8 mouse cellular contexts compared by ENCODE assay signal in genomic region chr6:99485217-99485883, GRCm38 (mm10). TPM values are rescaled to one million over a fixed set of nuclear protein-coding genes. Genes with fewer than 3 reads are reported as not detected.
DNase-seq lines count a peak whose midpoint lies in the region; ATAC-seq and TF ChIP-seq lines count a peak whose summit lies in the region.

No protein-coding gene starts in this region.

- intact Hi-C loops in heart, postnatal 14 days (cut with DNase I), result loop anchor here (2.0 kb wide), 1 partner anchor 35 kb away; no protein-coding TSS in a partner anchor

- H3K4me3 ChIP-seq in forebrain, embryonic 15.5 days, result peak overlapping the region; percentile 22
- peak overlapping the region in 1 of 2 experiments; percentile 1; a peak in 1 of 4 replicates for H3K4me3 ChIP-seq in liver, embryonic 14.5 days (ENCODE audit: insufficient read depth in 1 of 2, low read depth in 2 of 2, low read length in 2 of 2)
- H3K4me3 ChIP-seq in testis, adult 2 months (ENCODE audit: control insufficient read depth, low read depth, low read length), result no peak overlapping the region

- no peaks in the 10 kb centered on the region for H3K27me3 ChIP-seq in forebrain, embryonic 15.5 days
- no peaks in the 10 kb centered on the region for H3K27me3 ChIP-seq in liver, embryonic 14.5 days (ENCODE audit: control insufficient read depth, insufficient read depth, low read length)
- no peaks in the 10 kb centered on the region for H3K27me3 ChIP-seq in testis, adult 2 months (ENCODE audit: control insufficient read depth, insufficient read depth, low read length)

- peak overlapping the region; percentile 37 for H3K9ac ChIP-seq in forebrain, embryonic 15.5 days (replicated peaks)
- no peak overlapping the region for H3K9ac ChIP-seq in liver, embryonic 14.5 days (replicated peaks)

- no peak for TF ChIP-seq CTCF in liver, embryonic 14.5 days (IDR thresholded peaks at IDR 0.05; ENCODE audit: low read depth)
- no peak for TF ChIP-seq CTCF in testis, adult 2 months (IDR thresholded peaks at IDR 0.05; ENCODE audit: control insufficient read depth, insufficient read depth, insufficient replicate concordance, low read depth, low read length)

- 3% methylated on average over 20 of the region's 20 CpGs for WGBS in forebrain, embryonic 15.5 days
- 35% methylated on average over 20 of the region's 20 CpGs for WGBS in liver, embryonic 14.5 days (ENCODE audit: insufficient replicate concordance)

- ATAC-seq in forebrain, embryonic 15.5 days (replicated peaks), result peak; percentile 95
- peak; percentile 45 for ATAC-seq in liver, embryonic 14.5 days (ENCODE audit: insufficient read depth)

- H3K27ac ChIP-seq in forebrain, embryonic 15.5 days (replicated peaks), result peak overlapping the region; percentile 76
- H3K27ac ChIP-seq in liver, embryonic 14.5 days, result no peak overlapping the region
- H3K27ac ChIP-seq in testis, adult 2 months (ENCODE audit: control insufficient read depth, insufficient read depth, low read depth, low read length), result peak overlapping the region; percentile 46; the same call in 1 of the 2 replicates

- H3K4me2 ChIP-seq in forebrain, embryonic 15.5 days (replicated peaks), result peak overlapping the region; percentile 53
- H3K4me2 ChIP-seq in liver, embryonic 14.5 days (ENCODE audit: low read depth), result peak overlapping the region; percentile 33

- H3K9me3 ChIP-seq in forebrain, embryonic 15.5 days, result no peaks in the 10 kb centered on the region
- H3K9me3 ChIP-seq in liver, embryonic 14.5 days (ENCODE audit: control insufficient read depth, low read length), result no peaks in the 10 kb centered on the region

- no peak for TF ChIP-seq EP300 in liver, embryonic 14.5 days (IDR thresholded peaks at IDR 0.05; ENCODE audit: low read depth)

- no peaks in the 10 kb centered on the region for H3K36me3 ChIP-seq in forebrain, embryonic 15.5 days
- no peaks in the 10 kb centered on the region for H3K36me3 ChIP-seq in liver, embryonic 14.5 days (replicated peaks; ENCODE audit: control insufficient read depth, insufficient read depth, low read depth)
- H3K36me3 ChIP-seq in testis, adult 2 months (ENCODE audit: control insufficient read depth, insufficient read depth, low read length), result no peaks in the 10 kb centered on the region

- peaks cover 25% of the 10 kb centered on the region for H3K4me1 ChIP-seq in forebrain, embryonic 15.5 days
- peaks cover 0 to 17% of the 10 kb centered on the region in 2 experiments; a peak in 2 of 4 replicates for H3K4me1 ChIP-seq in liver, embryonic 14.5 days (replicated peaks; ENCODE audit: control insufficient read depth in 2 of 2, insufficient read depth in 2 of 2, low read length in 1 of 2)
- H3K4me1 ChIP-seq in testis, adult 2 months (ENCODE audit: control insufficient read depth, insufficient read depth, low read length), result no peaks in the 10 kb centered on the region

- no peak for TF ChIP-seq POLR2A in testis, adult 2 months (IDR thresholded peaks at IDR 0.05; ENCODE audit: control insufficient read depth, low read depth, low read length)

- DNase-seq in CD4-positive helper T cell, adult 2 months (ENCODE audit: low read depth, low spot score), result peak; percentile 34
- peak; percentile 51 for DNase-seq in c-Kit-positive CD71-negative TER-119-negative erythroid progenitor cells, embryonic 14.5 days (ENCODE audit: low read depth)
- DNase-seq in heart, postnatal 14 days, result peak; percentile 72 to 74
- peak; percentile 75 to 84 for DNase-seq in kidney, postnatal 4 days
- no peak for DNase-seq in liver, embryonic 14.5 days (ENCODE audit: low read depth in 3 of 3, low spot score in 3 of 3)
- DNase-seq in neural tube, embryonic 10.5 days (ENCODE audit: extremely low spot score, low spot score), result peak; percentile 72

RNA-seq across cellular contexts. Expression of gene Foxp1, which starts 37.2 kb away (rescaled TPM):
- polyA plus RNA-seq in forebrain, embryonic 15.5 days (2015; fragmentation: Nextera tagmentation; extraction: Ambion mirVana), result 102 and 111 TPM in 2 replicates
- 10 to 100 TPM; 38.5 to 53.2 TPM for total RNA-seq in heart, postnatal 14 days (2021)
- polyA plus RNA-seq in liver, embryonic 14.5 days (2012; rRNA removed), result 6.5 and 7.9 TPM in 2 replicates
- polyA plus RNA-seq in liver, embryonic 14.5 days (2014; fragmentation: Nextera tagmentation; extraction: Ambion mirVana), result 10.6 and 11.9 TPM in 2 replicates
- polyA plus RNA-seq in testis, adult 2 months (2012; rRNA removed), result 34.8 and 36.3 TPM in 2 replicates

Comparison
In these comparisons a context has a peak if more than half of its experiments do, and no peak if none do; other contexts are left out.
1. DNase-seq: peak in CD4-positive helper T cell, adult 2 months (single experiment), c-Kit-positive CD71-negative TER-119-negative erythroid progenitor cells, embryonic 14.5 days (single experiment), heart, postnatal 14 days (2 of 2), kidney, postnatal 4 days (2 of 2) and neural tube, embryonic 10.5 days (single experiment); none in liver, embryonic 14.5 days (0 of 3).